Mouse (Mus musculus): ENCODE measurements around the gene Zbtb17.

DNA sequence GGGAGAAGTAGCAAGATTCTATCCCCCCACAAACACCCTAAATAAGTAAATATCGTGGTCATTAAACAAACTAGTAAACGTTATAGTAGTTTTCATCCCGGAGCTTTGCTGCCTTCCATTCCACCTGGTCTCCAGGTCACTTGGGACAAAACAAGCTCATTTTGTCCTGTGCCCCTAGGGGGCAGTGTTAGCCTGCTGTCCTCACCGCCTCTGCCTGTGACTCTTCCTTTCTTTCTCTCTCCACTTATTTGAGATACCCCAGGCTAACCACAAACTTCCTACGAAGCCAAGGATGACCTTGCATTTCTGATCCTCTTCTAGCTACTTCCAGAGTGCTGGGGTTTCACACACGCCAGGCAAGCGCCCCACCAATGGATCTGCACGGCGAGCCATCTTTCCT, 13.5 kb upstream of the Zbtb17 start:
- peak; percentile 93 for TF ChIP-seq CTCF (IDR thresholded peaks at IDR 0.05; ENCODE audit: low read depth)
- TF ChIP-seq EP300 (IDR thresholded peaks at IDR 0.05; ENCODE audit: low read depth): no peak
